Mouse (Mus musculus): ENCODE results near the gene Smarcc2.
A peak's percentile ranks its signal among the peaks of the same experiment; 100 is the strongest.

- TF ChIP-seq CTCF (IDR thresholded peaks at IDR 0.05; ENCODE audit: borderline replicate concordance, insufficient read depth, low read length), result no peak
- peak; percentile 73 for TF ChIP-seq POLR2A (IDR thresholded peaks at IDR 0.05; ENCODE audit: low read depth, low read length)
Measured at GRCm38 (mm10) chr10:128490232-128490631, 31.2 kb downstream of the Smarcc2 start.
